Mouse (Mus musculus) MEL (cell line): ENCODE results near the gene Hps6. TPM values are rescaled to one million over a fixed set of nuclear protein-coding genes. Genes with fewer than 3 reads are reported as not detected.

ENCODE experiments used
- DNase-seq: peaks from one replicate; pipeline ENCODE4 v3.0.0; 2011; ENCODE audit warnings: low read depth, low spot score
- H3K27ac ChIP-seq: 2 replicates; pipeline ENCODE4 v1.5.1; 2012; ENCODE audit warnings: low read depth, mild to moderate bottlenecking, control low read depth, low read length, moderate library complexity; ENCODE audit not compliant: control insufficient read depth
- H3K27me3 ChIP-seq, 2 experiments: fragments of 150-350 bp in 1 of 2; sonication (generic) in 1 of 2; 2 replicates each; pipeline ENCODE4 v1.6.1; 2012; ENCODE audit warnings: low read length in 2 of 2, mild to moderate bottlenecking in 2 of 2, improper control_type of control experiment in 1 of 2, moderate library complexity in 1 of 2; ENCODE audit not compliant: insufficient read depth in 2 of 2, control insufficient read depth in 1 of 2
- H3K36me3 ChIP-seq, 2 experiments: 2 replicates each; pipeline ENCODE4 v1.6.1; 2012 to 2014; ENCODE audit warnings: low read length in 2 of 2, improper control_type of control experiment in 1 of 2, inconsistent platforms in 1 of 2, mild to moderate bottlenecking in 1 of 2; ENCODE audit not compliant: insufficient read depth in 2 of 2, control insufficient read depth in 1 of 2
- H3K4me1 ChIP-seq, 2 experiments: fragments of 150-350 bp in 1 of 2; sonication (generic) in 1 of 2; 2 replicates each; pipeline ENCODE4 v1.6.1; 2012; ENCODE audit warnings: low read length in 2 of 2, improper control_type of control experiment in 1 of 2, mild to moderate bottlenecking in 1 of 2; ENCODE audit not compliant: insufficient read depth in 2 of 2, control insufficient read depth in 1 of 2
- H3K4me3 ChIP-seq, 2 experiments: fragments of 150-350 bp in 1 of 2; sonication (generic) in 1 of 2; 2 replicates each; pipeline ENCODE4 v1.5.1; 2012; ENCODE audit warnings: low read depth in 2 of 2, low read length in 2 of 2, mild to moderate bottlenecking in 2 of 2, moderate library complexity in 2 of 2, control low read depth in 1 of 2, improper control_type of control experiment in 1 of 2; ENCODE audit not compliant: control insufficient read depth in 1 of 2, insufficient read depth in 1 of 2
- H3K79me2 ChIP-seq: 2 replicates; pipeline ENCODE4 v1.6.1; 2012; ENCODE audit warnings: mild to moderate bottlenecking, low read length, moderate library complexity; ENCODE audit not compliant: control insufficient read depth, poor library complexity, insufficient read depth
- H3K9ac ChIP-seq: 2 replicates; pipeline ENCODE4 v1.6.1; 2012; ENCODE audit warnings: low read depth, mild to moderate bottlenecking, control low read depth, low read length, moderate library complexity; ENCODE audit not compliant: control insufficient read depth, poor library complexity, severe bottlenecking
- H3K9me3 ChIP-seq: fragments of 150-350 bp; sonication (generic); replicated peaks from 2 replicates; pipeline ENCODE4 v1.6.1; 2012; ENCODE audit warnings: mild to moderate bottlenecking, low read length, improper control_type of control experiment, moderate library complexity; ENCODE audit not compliant: insufficient read depth
- BHLHE40 ChIP-seq: IDR thresholded peaks from 2 replicates; pipeline ENCODE4 v1.6.1; 2012; ENCODE audit warnings: low read depth, mild to moderate bottlenecking, inconsistent platforms, low read length, improper control_type of control experiment, borderline replicate concordance
- CHD1 ChIP-seq: IDR thresholded peaks from 2 replicates; pipeline ENCODE4 v1.6.1; 2012; ENCODE audit warnings: low read depth, mild to moderate bottlenecking, inconsistent platforms, low read length, improper control_type of control experiment
- CHD2 ChIP-seq: IDR thresholded peaks from 2 replicates; pipeline ENCODE4 v1.6.1; 2011; ENCODE audit warnings: low read length, improper control_type of control experiment
- CTCF ChIP-seq, 3 experiments: IDR thresholded peaks in 2 of 3; conservative IDR thresholded peaks in 1 of 3; 2 replicates each; pipeline ENCODE4 v1.5.1; 2011 to 2012; ENCODE audit warnings: low read length in 3 of 3, low read depth in 2 of 3, mild to moderate bottlenecking in 2 of 3, improper control_type of control experiment in 1 of 3, inconsistent platforms in 1 of 3, mixed read lengths in 1 of 3, moderate library complexity in 1 of 3; ENCODE audit not compliant: control insufficient read depth in 1 of 3, insufficient read depth in 1 of 3, poor library complexity in 1 of 3, severe bottlenecking in 1 of 3
- E2F4 ChIP-seq: IDR thresholded peaks from 2 replicates; pipeline ENCODE4 v1.6.1; 2011; ENCODE audit warnings: low read depth, low read length, improper control_type of control experiment, borderline replicate concordance
- ELF1 ChIP-seq: IDR thresholded peaks from 2 replicates; pipeline ENCODE4 v1.6.1; 2014; ENCODE audit warnings: low read depth, mild to moderate bottlenecking, inconsistent platforms, low read length, improper control_type of control experiment, moderate library complexity
- EP300 ChIP-seq, 2 experiments: IDR thresholded peaks; 2 replicates each; pipeline ENCODE4 v1.6.1; 2011; ENCODE audit warnings: improper control_type of control experiment in 2 of 2, low read length in 2 of 2, low read depth in 1 of 2, mild to moderate bottlenecking in 1 of 2
- ETS1 ChIP-seq: IDR thresholded peaks from 2 replicates; pipeline ENCODE4 v1.6.1; 2012; ENCODE audit warnings: low read depth, mild to moderate bottlenecking, inconsistent platforms, low read length, improper control_type of control experiment, moderate library complexity
- GABPA ChIP-seq: IDR thresholded peaks from 2 replicates; pipeline ENCODE4 v1.6.1; 2012; ENCODE audit warnings: low read depth, mild to moderate bottlenecking, inconsistent platforms, low read length, improper control_type of control experiment, moderate library complexity
- GATA1 ChIP-seq: IDR thresholded peaks from 2 replicates; pipeline ENCODE4 v1.6.1; 2011; ENCODE audit warnings: low read depth, low read length, improper control_type of control experiment
- HCFC1 ChIP-seq: IDR thresholded peaks from 2 replicates; pipeline ENCODE4 v1.6.1; 2012; ENCODE audit warnings: low read depth, mild to moderate bottlenecking, inconsistent platforms, low read length, improper control_type of control experiment, moderate library complexity
- JUND ChIP-seq: IDR thresholded peaks from 2 replicates; pipeline ENCODE4 v1.6.1; 2011; ENCODE audit warnings: low read depth, mild to moderate bottlenecking, improper control_type of control experiment, low read length
- KAT2A ChIP-seq: conservative IDR thresholded peaks from 2 replicates; pipeline ENCODE4 v1.6.1; 2012; ENCODE audit warnings: low read depth, low read length, improper control_type of control experiment, inconsistent platforms
- MAFK ChIP-seq: IDR thresholded peaks from 2 replicates; pipeline ENCODE4 v1.6.1; 2011; ENCODE audit warnings: low read depth, mild to moderate bottlenecking, low read length, improper control_type of control experiment, borderline replicate concordance
- MAZ ChIP-seq: IDR thresholded peaks from 2 replicates; pipeline ENCODE4 v1.6.1; 2012; ENCODE audit warnings: low read depth, mild to moderate bottlenecking, inconsistent platforms, low read length, improper control_type of control experiment
- MEF2A ChIP-seq: IDR thresholded peaks from 2 replicates; pipeline ENCODE4 v1.6.1; 2014; ENCODE audit warnings: low read depth, mild to moderate bottlenecking, inconsistent platforms, low read length, improper control_type of control experiment; ENCODE audit not compliant: poor library complexity, insufficient replicate concordance, severe bottlenecking; ENCODE audit errors: extremely low read depth
- MXI1 ChIP-seq: IDR thresholded peaks from 2 replicates; pipeline ENCODE4 v1.6.1; 2011; ENCODE audit warnings: mild to moderate bottlenecking, low read depth, low read length, improper control_type of control experiment
- MYB ChIP-seq: IDR thresholded peaks from 2 replicates; pipeline ENCODE4 v1.6.1; 2011; ENCODE audit warnings: mild to moderate bottlenecking, low read depth, low read length, improper control_type of control experiment
- MYC ChIP-seq: IDR thresholded peaks from 2 replicates; pipeline ENCODE4 v1.6.1; 2011; ENCODE audit warnings: low read depth, mild to moderate bottlenecking, low read length, improper control_type of control experiment, moderate library complexity
- NELFE ChIP-seq: IDR thresholded peaks from 2 replicates; pipeline ENCODE4 v1.6.1; 2011; ENCODE audit warnings: low read depth, low read length, improper control_type of control experiment
- NRF1 ChIP-seq: IDR thresholded peaks from 2 replicates; pipeline ENCODE4 v1.6.1; 2014; ENCODE audit warnings: low read depth, mild to moderate bottlenecking, inconsistent platforms, low read length, improper control_type of control experiment, moderate library complexity; ENCODE audit not compliant: poor library complexity, insufficient read depth, severe bottlenecking
- POLR2A ChIP-seq, 2 experiments: IDR thresholded peaks; 2 replicates each; pipeline ENCODE4 v1.6.1; 2011 to 2012; ENCODE audit warnings: low read length in 2 of 2, mild to moderate bottlenecking in 2 of 2, control low read depth in 1 of 2, improper control_type of control experiment in 1 of 2, low read depth in 1 of 2, moderate library complexity in 1 of 2; ENCODE audit not compliant: control insufficient read depth in 1 of 2, insufficient read depth in 1 of 2, poor library complexity in 1 of 2
- POLR2AphosphoS2 ChIP-seq: IDR thresholded peaks from 2 replicates; pipeline ENCODE4 v1.6.1; 2011; ENCODE audit warnings: low read length, improper control_type of control experiment
- POLR2AphosphoS5 ChIP-seq: IDR thresholded peaks from 2 replicates; pipeline ENCODE4 v1.6.1; 2012; ENCODE audit warnings: low read depth, borderline replicate concordance, mild to moderate bottlenecking, inconsistent platforms, low read length, moderate library complexity, mixed read lengths
- RAD21 ChIP-seq: IDR thresholded peaks from 2 replicates; pipeline ENCODE4 v1.6.1; 2011; ENCODE audit warnings: mild to moderate bottlenecking, low read depth, low read length, improper control_type of control experiment
- RCOR1 ChIP-seq: IDR thresholded peaks from 2 replicates; pipeline ENCODE4 v1.6.1; 2012; ENCODE audit warnings: low read depth, mild to moderate bottlenecking, inconsistent platforms, low read length, improper control_type of control experiment
- SIN3A ChIP-seq: IDR thresholded peaks from 2 replicates; pipeline ENCODE4 v1.6.1; 2012; ENCODE audit warnings: low read length, improper control_type of control experiment, inconsistent platforms
- SMC3 ChIP-seq: IDR thresholded peaks from 2 replicates; pipeline ENCODE4 v1.6.1; 2011; ENCODE audit warnings: low read depth, low read length, improper control_type of control experiment
- TAL1 ChIP-seq: IDR thresholded peaks from 2 replicates; pipeline ENCODE4 v1.6.1; 2012; ENCODE audit warnings: mild to moderate bottlenecking, inconsistent platforms, low read length, moderate library complexity, mixed read lengths
- TBP ChIP-seq: IDR thresholded peaks from 2 replicates; pipeline ENCODE4 v1.8.0; 2011; ENCODE audit warnings: low read depth, low read length, improper control_type of control experiment
- TCF12 ChIP-seq: IDR thresholded peaks from 2 replicates; pipeline ENCODE4 v1.6.1; 2014; ENCODE audit warnings: low read depth, mild to moderate bottlenecking, inconsistent platforms, low read length, improper control_type of control experiment, moderate library complexity
- USF1 ChIP-seq: IDR thresholded peaks from 2 replicates; pipeline ENCODE4 v1.6.1; 2014; ENCODE audit warnings: low read depth, mild to moderate bottlenecking, inconsistent platforms, low read length, improper control_type of control experiment, moderate library complexity
- USF2 ChIP-seq, 2 experiments: IDR thresholded peaks; 2 replicates each; pipeline ENCODE4 v1.6.1; 2011 to 2012; ENCODE audit warnings: improper control_type of control experiment in 2 of 2, low read length in 2 of 2, borderline replicate concordance in 1 of 2, inconsistent platforms in 1 of 2, low read depth in 1 of 2, mild to moderate bottlenecking in 1 of 2; ENCODE audit not compliant: insufficient read depth in 1 of 2
- ZC3H11A ChIP-seq: IDR thresholded peaks from 2 replicates; pipeline ENCODE4 v1.6.1; 2012; ENCODE audit warnings: low read depth, mild to moderate bottlenecking, inconsistent platforms, low read length, improper control_type of control experiment
- ZKSCAN1 ChIP-seq: IDR thresholded peaks from 2 replicates; pipeline ENCODE4 v1.6.1; 2012; ENCODE audit warnings: low read depth, mild to moderate bottlenecking, inconsistent platforms, low read length, improper control_type of control experiment, moderate library complexity
- ZMIZ1 ChIP-seq: IDR thresholded peaks from 2 replicates; pipeline ENCODE4 v1.6.1; 2012; ENCODE audit warnings: low read depth, mild to moderate bottlenecking, inconsistent platforms, low read length, improper control_type of control experiment, moderate library complexity
- ZNF384 ChIP-seq: IDR thresholded peaks from 2 replicates; pipeline ENCODE4 v1.6.1; 2012; ENCODE audit warnings: low read depth, mild to moderate bottlenecking, inconsistent platforms, low read length, improper control_type of control experiment
- polyA plus RNA-seq, 2 experiments: library from polyadenylated mRNA; stranded (reverse) in 1 of 2; unstranded in 1 of 2; fragments of >175 nt in 1 of 2; fragments of >200 nt in 1 of 2; gene quantifications; 2 replicates each; pipeline versions ENCODE4 v1.2.1 to v1.2.4; 2012; ENCODE audit warnings: low replicate concordance in 2 of 2, low read depth in 1 of 2; ENCODE audit not compliant: insufficient read length in 2 of 2, insufficient read depth in 1 of 2, missing spikeins in 1 of 2
- total RNA-seq: library from RNA; depleted of rRNA; stranded (reverse); fragments of 300-350 nt; gene quantifications from 2 replicates; pipeline ENCODE4 v1.2.3, GENCODE M21; 2012

Gene Hps6
- total and polyA plus RNA-seq, 3 experiments: 11.5 to 13.2 TPM; not detected in 1

- Histone ChIP-seq H3K4me1 (peaks cover 25 to 43% of the 10 kb centered on the region in 2 experiments), H3K79me2 (peaks cover 74% of the 10 kb centered on the region), H3K27ac (peak overlapping the region; percentile 81), H3K9ac (peak overlapping the region; percentile 62), H3K9me3 (no peaks in the 10 kb centered on the region), H3K4me3 (peak overlapping the region; percentile 31 to 37), H3K27me3 (no peaks in the 10 kb centered on the region), H3K36me3 (peaks cover 0 to 34% of the 10 kb centered on the region in 2 experiments; a peak in 2 of 4 replicates)
- DNase-seq: peak; percentile 92
- TF ChIP-seq MEF2A: no peak
- TF ChIP-seq GATA1: no peak
- TF ChIP-seq ZMIZ1: no peak
- TF ChIP-seq ZKSCAN1: no peak
- TF ChIP-seq POLR2AphosphoS5: no peak
- TF ChIP-seq BHLHE40: no peak
- TF ChIP-seq ELF1: peak; percentile 36; the same call in 1 of the 2 replicates
- TF ChIP-seq POLR2AphosphoS2: no peak
- TF ChIP-seq TAL1: no peak
- TF ChIP-seq MAFK: no peak
- TF ChIP-seq POLR2A (IDR thresholded peaks at IDR 0.05; ENCODE audit: control insufficient read depth in 1 of 2, insufficient read depth in 1 of 2, low read depth in 1 of 2, low read length in 2 of 2, poor library complexity in 1 of 2): 0 out of 4 replicates have a peak, but pooled peaks have one; percentile 27 to 28
- no peak for TF ChIP-seq GABPA
- TF ChIP-seq KAT2A: no peak
- TF ChIP-seq ZNF384: no peak
- TF ChIP-seq CTCF (IDR thresholded peaks at IDR 0.05 in 2 of 3, conservative IDR thresholded peaks at IDR 0.05 in 1 of 3; ENCODE audit: control insufficient read depth in 1 of 3, insufficient read depth in 1 of 3, low read depth in 2 of 3, low read length in 3 of 3, poor library complexity in 1 of 3, severe bottlenecking in 1 of 3): no peak
- TF ChIP-seq TCF12: peak; percentile 74
- no peak for TF ChIP-seq JUND
- TF ChIP-seq CHD2: peak; percentile 79
- TF ChIP-seq SMC3: no peak
- no peak for TF ChIP-seq RAD21
- peak; percentile 79 for TF ChIP-seq ETS1
- peak; percentile 85; the same call in 1 of the 2 replicates for TF ChIP-seq MXI1
- TF ChIP-seq CHD1: 0 out of 2 replicates have a peak, but pooled peaks have one; percentile 71
- peak; percentile 88 for TF ChIP-seq SIN3A
- TF ChIP-seq USF1: peak; percentile 33; the same call in 1 of the 2 replicates
- no peak for TF ChIP-seq ZC3H11A
- TF ChIP-seq MYB: no peak
- no peak for TF ChIP-seq E2F4
- TF ChIP-seq USF2 (IDR thresholded peaks at IDR 0.05; ENCODE audit: borderline replicate concordance in 1 of 2, insufficient read depth in 1 of 2, low read depth in 1 of 2, low read length in 2 of 2): no peak
- TF ChIP-seq MAZ: peak; percentile 96
- no peak for TF ChIP-seq MYC
- TF ChIP-seq TBP: no peak
- peak; percentile 5; the same call in 1 of the 2 replicates for TF ChIP-seq NELFE
- TF ChIP-seq EP300 (IDR thresholded peaks at IDR 0.05; ENCODE audit: low read depth in 1 of 2, low read length in 2 of 2): peak; percentile 57 to 76
- TF ChIP-seq RCOR1: peak; percentile 9; the same call in 1 of the 2 replicates
- peak; percentile 52; the same call in 1 of the 2 replicates for TF ChIP-seq HCFC1
- no peak for TF ChIP-seq NRF1
These were observed 38.7 kb downstream of the Hps6 start for GRCm38 (mm10) chr19:46041933-46042475.
